Mouse (Mus musculus): ENCODE results near the gene Tbrg4. TPM values are rescaled to one million over a fixed set of nuclear protein-coding genes. Genes with fewer than 3 reads are reported as not detected.
"Not testable (repeated sequence)": the region's sequence is repeated elsewhere in the genome, so short reads cannot be mapped to it uniquely, and the experiment has no call there.

The Tbrg4 gene
- polyA plus RNA-seq, 1 experiment from 2014 or later, result 29.3 TPM

- H3K36me3 ChIP-seq (ENCODE audit: control insufficient read depth, insufficient read depth, low read length), result no peaks in the 10 kb centered on the region
- H3K9ac ChIP-seq (ENCODE audit: low read depth, low read length), result no peak overlapping the region
- H3K4me1 ChIP-seq (ENCODE audit: control insufficient read depth, insufficient read depth, low read depth, low read length), result peaks cover 4% of the 10 kb centered on the region
- no peak overlapping the region for H3K4me2 ChIP-seq (ENCODE audit: low read length)
- WGBS, result 2% methylated on average over 2 of the region's 2 CpGs
- no peak overlapping the region for H3K27ac ChIP-seq (ENCODE audit: low read depth, low read length)
- no peak overlapping the region for H3K4me3 ChIP-seq (ENCODE audit: low read length)
- peak; percentile 80 for ATAC-seq
- peaks cover 3% of the 10 kb centered on the region for H3K27me3 ChIP-seq (replicated peaks; ENCODE audit: control insufficient read depth, insufficient read depth, low read length)
- H3K9me3 ChIP-seq (ENCODE audit: control insufficient read depth, low read length), result no peaks in the 10 kb centered on the region
Measured at GRCm38 (mm10) chr11:6654903-6655302, 29.0 kb upstream of the Tbrg4 start.

DNA sequence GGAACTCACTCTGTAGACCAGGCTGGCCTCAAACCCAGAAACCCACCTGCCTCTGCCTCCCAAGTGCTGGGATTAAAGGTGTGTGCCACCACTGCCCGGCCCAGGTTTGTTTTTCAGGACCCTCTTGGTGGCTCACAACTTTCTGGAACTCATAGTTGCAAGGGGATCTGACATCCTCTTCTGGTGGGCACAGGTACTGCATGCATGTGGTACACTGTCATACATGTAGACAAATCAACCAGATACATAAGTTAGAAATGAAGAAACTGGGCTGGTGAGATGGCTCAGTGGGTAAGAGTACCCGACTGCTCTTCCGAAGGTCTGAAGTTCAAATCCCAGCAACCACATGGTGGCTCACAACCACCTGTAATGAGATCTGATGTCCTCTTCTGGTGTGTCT lies 27.1 kb upstream of the Tbrg4 start:
- ATAC-seq; H3K27ac ChIP-seq (ENCODE audit: low read depth, low read length); H3K9me3 ChIP-seq (ENCODE audit: control insufficient read depth, low read length); H3K4me3 ChIP-seq (ENCODE audit: low read length); H3K36me3 ChIP-seq (ENCODE audit: control insufficient read depth, insufficient read depth, low read length); H3K27me3 ChIP-seq (replicated peaks; ENCODE audit: control insufficient read depth, insufficient read depth, low read length); H3K4me2 ChIP-seq (ENCODE audit: low read length); H3K4me1 ChIP-seq (ENCODE audit: control insufficient read depth, insufficient read depth, low read depth, low read length); H3K9ac ChIP-seq (ENCODE audit: low read depth, low read length): not testable (repeated sequence)
- WGBS, result 77% methylated on average over 3 of the region's 3 CpGs

DNA sequence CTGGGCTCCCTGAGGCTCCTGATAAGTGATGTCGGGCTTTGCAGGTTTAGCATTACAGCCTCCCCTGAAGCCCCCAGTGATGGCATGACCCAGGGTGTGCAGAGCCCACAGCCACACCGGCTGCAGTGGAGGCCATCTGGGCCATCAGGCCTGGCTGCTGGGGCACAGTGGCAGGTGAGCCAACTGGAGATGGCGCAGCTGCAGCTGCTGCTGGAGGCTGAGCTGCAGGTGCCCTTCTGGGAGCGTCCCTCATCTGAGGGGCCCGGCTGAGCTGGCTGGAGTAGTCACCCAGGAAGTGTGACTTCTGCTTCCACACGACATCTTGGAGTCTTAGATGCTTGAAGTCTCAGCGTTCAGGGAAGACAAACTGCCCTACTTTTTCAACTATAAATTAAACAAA lies 24.7 kb upstream of the Tbrg4 start:
- H3K9me3 ChIP-seq (ENCODE audit: control insufficient read depth, low read length), result no peaks in the 10 kb centered on the region
- H3K4me2 ChIP-seq (ENCODE audit: low read length), result no peak overlapping the region
- H3K9ac ChIP-seq (ENCODE audit: low read depth, low read length), result no peak overlapping the region
- 67% methylated on average over 7 of the region's 7 CpGs for WGBS
- no peak for ATAC-seq
- H3K27me3 ChIP-seq (replicated peaks; ENCODE audit: control insufficient read depth, insufficient read depth, low read length), result peaks cover 3% of the 10 kb centered on the region
- H3K4me3 ChIP-seq (ENCODE audit: low read length), result no peak overlapping the region
- no peaks in the 10 kb centered on the region for H3K4me1 ChIP-seq (ENCODE audit: control insufficient read depth, insufficient read depth, low read depth, low read length)
- H3K36me3 ChIP-seq (ENCODE audit: control insufficient read depth, insufficient read depth, low read length), result no peaks in the 10 kb centered on the region
- no peak overlapping the region for H3K27ac ChIP-seq (ENCODE audit: low read depth, low read length)

DNA sequence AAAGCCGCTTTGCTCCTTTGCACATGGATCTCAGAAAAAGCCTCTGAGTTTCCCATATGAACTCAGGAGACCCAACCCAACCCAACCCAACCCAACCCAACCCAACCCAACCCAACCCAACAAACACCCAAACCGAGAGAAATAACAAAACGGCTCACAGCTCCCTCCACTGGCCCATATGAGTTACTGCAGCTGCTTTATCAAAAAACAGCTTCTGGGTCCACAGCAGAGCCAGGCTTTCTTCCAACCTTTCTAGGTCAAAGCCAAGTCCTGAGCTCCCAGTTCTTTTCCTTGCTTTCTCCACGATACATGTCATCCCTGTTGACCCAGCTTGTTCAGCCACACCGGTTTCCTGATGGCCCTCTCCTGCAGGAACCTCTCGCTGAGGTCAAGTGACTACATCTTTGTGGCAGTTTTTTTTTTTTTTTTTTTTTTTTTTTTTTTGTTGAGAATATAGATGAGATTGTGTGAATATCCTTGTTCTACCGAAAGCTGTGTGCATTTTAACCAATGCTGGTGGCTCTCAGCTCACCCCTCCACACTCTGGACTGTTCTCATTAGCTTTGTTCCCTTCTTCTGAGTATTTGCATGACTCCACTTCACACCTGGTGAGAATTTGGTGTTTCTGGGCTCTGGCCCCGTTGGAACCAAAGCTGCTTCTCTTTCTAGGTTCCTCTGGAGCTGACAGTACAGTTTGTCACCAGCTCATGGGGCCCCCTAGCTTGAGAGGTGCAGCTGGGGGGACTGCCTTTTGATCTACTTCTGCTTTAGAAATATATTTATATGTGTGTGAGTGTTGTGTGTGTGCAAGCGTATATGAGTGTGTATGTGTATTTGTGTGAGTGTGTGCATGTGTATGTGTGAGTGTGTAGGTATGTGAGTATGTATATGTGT lies 22.2 kb upstream of the Tbrg4 start:
- no peaks in the 10 kb centered on the region for H3K4me1 ChIP-seq (ENCODE audit: control insufficient read depth, insufficient read depth, low read depth, low read length)
- H3K4me3 ChIP-seq (ENCODE audit: low read length), result no peak overlapping the region
- no peak overlapping the region for H3K27ac ChIP-seq (ENCODE audit: low read depth, low read length)
- no peaks in the 10 kb centered on the region for H3K9me3 ChIP-seq (ENCODE audit: control insufficient read depth, low read length)
- H3K4me2 ChIP-seq (ENCODE audit: low read length), result no peak overlapping the region
- 59% methylated on average over 9 of the region's 9 CpGs for WGBS
- no peak overlapping the region for H3K9ac ChIP-seq (ENCODE audit: low read depth, low read length)
- no peak for ATAC-seq
- H3K27me3 ChIP-seq (replicated peaks; ENCODE audit: control insufficient read depth, insufficient read depth, low read length), result no peaks in the 10 kb centered on the region
- H3K36me3 ChIP-seq (ENCODE audit: control insufficient read depth, insufficient read depth, low read length), result no peaks in the 10 kb centered on the region

DNA sequence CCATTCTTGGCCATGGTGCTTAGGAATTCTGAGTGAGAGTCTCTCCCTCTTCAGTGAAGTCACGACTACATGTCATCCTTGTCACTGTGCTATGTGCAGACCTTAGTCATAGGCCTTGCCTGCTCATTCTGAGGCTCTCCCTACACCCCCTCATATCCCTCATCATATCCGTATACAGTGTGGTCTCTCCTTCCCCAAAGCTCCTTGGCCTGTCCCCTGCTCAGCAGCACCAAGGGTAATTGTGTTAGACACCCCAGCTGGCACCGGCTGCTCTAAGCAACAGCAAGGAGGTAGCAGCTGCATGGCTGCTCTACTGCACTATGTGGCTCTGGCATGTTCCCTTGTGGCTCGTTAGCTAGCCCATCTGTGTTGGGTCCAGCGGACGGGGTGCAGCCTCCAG lies 18.7 kb upstream of the Tbrg4 start:
- no peaks in the 10 kb centered on the region for H3K4me1 ChIP-seq (ENCODE audit: control insufficient read depth, insufficient read depth, low read depth, low read length)
- no peaks in the 10 kb centered on the region for H3K9me3 ChIP-seq (ENCODE audit: control insufficient read depth, low read length)
- no peaks in the 10 kb centered on the region for H3K27me3 ChIP-seq (replicated peaks; ENCODE audit: control insufficient read depth, insufficient read depth, low read length)
- ATAC-seq, result peak; percentile 58
- H3K9ac ChIP-seq (ENCODE audit: low read depth, low read length), result no peak overlapping the region
- no peak overlapping the region for H3K4me2 ChIP-seq (ENCODE audit: low read length)
- no peaks in the 10 kb centered on the region for H3K36me3 ChIP-seq (ENCODE audit: control insufficient read depth, insufficient read depth, low read length)
- no peak overlapping the region for H3K27ac ChIP-seq (ENCODE audit: low read depth, low read length)
- H3K4me3 ChIP-seq (ENCODE audit: low read length), result no peak overlapping the region
- 68% methylated on average over 6 of the region's 6 CpGs for WGBS

DNA sequence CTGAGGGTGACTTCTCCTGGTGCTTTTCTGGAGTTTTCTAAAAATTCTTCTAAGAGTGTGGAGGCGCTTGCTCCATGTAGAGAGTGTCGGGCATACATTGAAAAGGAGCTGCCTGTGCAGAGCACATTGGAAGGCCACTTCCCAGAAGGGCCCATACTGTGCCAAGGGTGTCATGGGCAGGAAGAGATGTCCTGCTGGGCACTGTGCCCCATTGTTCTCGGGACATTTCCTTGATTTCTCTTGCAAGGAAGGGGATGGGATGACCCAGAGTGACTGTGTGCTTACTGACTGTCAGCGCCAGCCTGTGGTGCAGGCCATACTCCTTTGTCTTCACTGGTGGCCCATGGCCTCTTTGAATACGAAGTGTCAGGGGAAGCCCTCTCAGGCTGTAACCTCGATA lies 13.2 kb upstream of the Tbrg4 start:
- Histone ChIP-seq H3K4me3 (ENCODE audit: low read length) (no peak overlapping the region), H3K27me3 (replicated peaks; ENCODE audit: control insufficient read depth, insufficient read depth, low read length) (no peaks in the 10 kb centered on the region), H3K9ac (ENCODE audit: low read depth, low read length) (no peak overlapping the region), H3K36me3 (ENCODE audit: control insufficient read depth, insufficient read depth, low read length) (no peaks in the 10 kb centered on the region), H3K4me2 (ENCODE audit: low read length) (no peak overlapping the region), H3K27ac (ENCODE audit: low read depth, low read length) (no peak overlapping the region), H3K9me3 (ENCODE audit: control insufficient read depth, low read length) (no peaks in the 10 kb centered on the region), H3K4me1 (ENCODE audit: control insufficient read depth, insufficient read depth, low read depth, low read length) (no peaks in the 10 kb centered on the region)
- 71% methylated on average over 6 of the region's 6 CpGs for WGBS
- ATAC-seq, result no peak

DNA sequence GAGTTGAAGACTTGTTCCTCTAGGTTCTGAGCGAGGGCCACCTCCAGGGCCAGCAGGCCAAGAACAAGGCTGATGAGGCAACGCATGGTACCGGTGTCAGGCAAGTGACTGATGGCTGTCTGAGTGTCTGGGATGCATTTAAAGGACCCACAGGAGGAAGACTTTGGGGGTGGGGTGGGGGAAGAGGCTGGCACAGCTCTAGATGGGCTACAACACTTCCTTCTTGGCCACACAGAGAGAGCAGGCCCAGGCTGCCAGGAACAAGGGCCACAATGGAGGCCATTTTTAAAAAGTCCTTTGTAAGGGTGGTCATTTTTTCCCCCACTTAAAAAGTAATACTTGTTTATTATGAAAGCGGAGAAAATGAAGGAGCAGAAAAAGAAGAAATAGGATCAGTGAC lies 12.7 kb upstream of the Tbrg4 start, which contains the start of gene Wap:
TSS of gene Wap (minus strand) at position 101 of the 400 bp plus-strand sequence.
- no peaks in the 10 kb centered on the region for H3K27me3 ChIP-seq (replicated peaks; ENCODE audit: control insufficient read depth, insufficient read depth, low read length)
- WGBS, result 84% methylated on average over 4 of the region's 4 CpGs
- no peaks in the 10 kb centered on the region for H3K4me1 ChIP-seq (ENCODE audit: control insufficient read depth, insufficient read depth, low read depth, low read length)
- H3K9me3 ChIP-seq (ENCODE audit: control insufficient read depth, low read length), result no peaks in the 10 kb centered on the region
- no peak for ATAC-seq
- H3K4me2 ChIP-seq (ENCODE audit: low read length), result no peak within 1 kb of the TSS
- no peak within 1 kb of the TSS for H3K27ac ChIP-seq (ENCODE audit: low read depth, low read length)
- H3K36me3 ChIP-seq (ENCODE audit: control insufficient read depth, insufficient read depth, low read length), result no peaks in the 10 kb centered on the region
- H3K4me3 ChIP-seq (ENCODE audit: low read length), result no peak within 1 kb of the TSS
- no peak within 1 kb of the TSS for H3K9ac ChIP-seq (ENCODE audit: low read depth, low read length)

DNA sequence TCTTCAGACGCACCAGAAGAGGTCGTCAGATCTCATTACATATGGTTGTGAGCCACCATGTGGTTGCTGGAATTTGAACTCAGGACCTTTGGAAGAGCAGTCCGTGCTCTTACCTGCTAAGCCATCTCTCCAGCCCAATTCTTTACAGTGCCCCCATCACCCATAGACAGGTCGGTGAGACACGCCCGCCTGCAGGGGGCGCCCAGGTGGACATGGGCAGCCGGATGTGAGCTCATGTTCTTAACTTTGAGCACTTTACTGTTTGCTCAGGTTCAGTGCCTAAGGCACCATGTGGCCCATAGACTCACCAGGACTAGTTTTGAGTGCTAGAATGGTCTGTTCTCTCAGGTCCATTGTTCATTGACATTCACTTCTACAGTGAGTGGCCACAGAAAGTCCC lies 10.3 kb upstream of the Tbrg4 start:
- Histone ChIP-seq H3K4me3 (ENCODE audit: low read length) (no peak overlapping the region), H3K9me3 (ENCODE audit: control insufficient read depth, low read length) (no peaks in the 10 kb centered on the region), H3K36me3 (ENCODE audit: control insufficient read depth, insufficient read depth, low read length) (no peaks in the 10 kb centered on the region), H3K4me1 (ENCODE audit: control insufficient read depth, insufficient read depth, low read depth, low read length) (no peaks in the 10 kb centered on the region), H3K27ac (ENCODE audit: low read depth, low read length) (no peak overlapping the region), H3K9ac (ENCODE audit: low read depth, low read length) (no peak overlapping the region), H3K27me3 (replicated peaks; ENCODE audit: control insufficient read depth, insufficient read depth, low read length) (no peaks in the 10 kb centered on the region), H3K4me2 (ENCODE audit: low read length) (no peak overlapping the region)
- no peak for ATAC-seq
- 69% methylated on average over 8 of the region's 8 CpGs for WGBS

GRCm38 (mm10) chr11:6629655-6630054 lies 3.8 kb upstream of the Tbrg4 start:
- Histone ChIP-seq H3K9ac (ENCODE audit: low read depth, low read length) (no peak overlapping the region), H3K4me2 (ENCODE audit: low read length) (no peak overlapping the region), H3K4me3 (ENCODE audit: low read length) (no peak overlapping the region), H3K4me1 (ENCODE audit: control insufficient read depth, insufficient read depth, low read depth, low read length) (peaks cover 11% of the 10 kb centered on the region), H3K27me3 (replicated peaks; ENCODE audit: control insufficient read depth, insufficient read depth, low read length) (no peaks in the 10 kb centered on the region), H3K9me3 (ENCODE audit: control insufficient read depth, low read length) (no peaks in the 10 kb centered on the region), H3K36me3 (ENCODE audit: control insufficient read depth, insufficient read depth, low read length) (no peaks in the 10 kb centered on the region), H3K27ac (ENCODE audit: low read depth, low read length) (no peak overlapping the region)
- no peak for ATAC-seq

Data from hindbrain, embryonic 16.5 days (tissue).